8 mouse cellular contexts compared by ENCODE assay signal in genomic region chr12:52503456-52504320, GRCm38 (mm10). TPM values are rescaled to one million over a fixed set of nuclear protein-coding genes. Genes with fewer than 3 reads are reported as not detected.
DNase-seq lines count a peak whose midpoint lies in the region; ATAC-seq and TF ChIP-seq lines count a peak whose summit lies in the region.

Gene Arhgap5 (plus strand): TSS chr12:52503972.

- DNase-seq in c-Kit-positive CD71-positive TER-119-positive erythroid progenitor cells, embryonic 14.5 days (ENCODE audit: low spot score): peak; percentile 66
- DNase-seq in heart, postnatal 0 days (ENCODE audit: low spot score): peak; percentile 98
- peak; percentile 96 to 98 for DNase-seq in kidney, postnatal 4 days

- H3K9ac ChIP-seq in forebrain, embryonic 12.5 days: peak within 1 kb of the TSS; percentile 98
- H3K9ac ChIP-seq in heart, postnatal 0 days (replicated peaks; ENCODE audit: low read depth, low read length): peak within 1 kb of the TSS; percentile 99
- H3K9ac ChIP-seq in liver, embryonic 16.5 days (ENCODE audit: low read depth, low read length): peak within 1 kb of the TSS; percentile 81
- peak within 1 kb of the TSS; percentile 97 for H3K9ac ChIP-seq in neural tube, embryonic 13.5 days

- no peak for TF ChIP-seq CTCF in E14TG2a.4 (conservative IDR thresholded peaks at IDR 0.05; ENCODE audit: low read length)
- no peak for TF ChIP-seq CTCF in heart, postnatal 0 days (IDR thresholded peaks at IDR 0.05; ENCODE audit: low read depth)
- TF ChIP-seq CTCF in testis, adult 2 months (IDR thresholded peaks at IDR 0.05; ENCODE audit: control insufficient read depth, insufficient read depth, insufficient replicate concordance, low read depth, low read length): no peak

- H3K36me3 ChIP-seq in E14TG2a.4 (ENCODE audit: insufficient read depth, low read length): no peaks in the 10 kb centered on the region
- H3K36me3 ChIP-seq in forebrain, embryonic 12.5 days (replicated peaks): no peaks in the 10 kb centered on the region
- no peaks in the 10 kb centered on the region for H3K36me3 ChIP-seq in heart, postnatal 0 days (replicated peaks; ENCODE audit: control insufficient read depth, insufficient read depth, low read length)
- no peaks in the 10 kb centered on the region for H3K36me3 ChIP-seq in liver, embryonic 16.5 days (ENCODE audit: control insufficient read depth, insufficient read depth)
- no peaks in the 10 kb centered on the region for H3K36me3 ChIP-seq in neural tube, embryonic 13.5 days
- no peaks in the 10 kb centered on the region for H3K36me3 ChIP-seq in testis, adult 2 months (ENCODE audit: control insufficient read depth, insufficient read depth, low read length)

- H3K27me3 ChIP-seq in E14TG2a.4 (ENCODE audit: insufficient read depth, low read length): no peaks in the 10 kb centered on the region
- H3K27me3 ChIP-seq in forebrain, embryonic 12.5 days: no peaks in the 10 kb centered on the region
- H3K27me3 ChIP-seq in heart, postnatal 0 days (ENCODE audit: control insufficient read depth, insufficient read depth, low read length): no peaks in the 10 kb centered on the region
- peaks cover 7% of the 10 kb centered on the region for H3K27me3 ChIP-seq in liver, embryonic 16.5 days (ENCODE audit: control insufficient read depth, insufficient read depth, low read depth, low read length)
- H3K27me3 ChIP-seq in neural tube, embryonic 13.5 days: no peaks in the 10 kb centered on the region
- H3K27me3 ChIP-seq in testis, adult 2 months (ENCODE audit: control insufficient read depth, insufficient read depth, low read length): no peaks in the 10 kb centered on the region

- TF ChIP-seq EP300 in heart, postnatal 0 days (IDR thresholded peaks at IDR 0.05; ENCODE audit: low read depth): peak; percentile 75; the same call in 1 of the 2 replicates

- under 1% methylated on average over 81 of the region's 119 CpGs for WGBS in forebrain, embryonic 12.5 days
- under 1% methylated on average over 74 of the region's 119 CpGs for WGBS in heart, postnatal 0 days
- 0% methylated on average over 73 of the region's 119 CpGs for WGBS in liver, embryonic 16.5 days (ENCODE audit: insufficient replicate concordance)
- under 1% methylated on average over 111 of the region's 119 CpGs for WGBS in neural tube, embryonic 13.5 days

- peak within 1 kb of the TSS; percentile 99 for H3K27ac ChIP-seq in forebrain, embryonic 12.5 days
- peak within 1 kb of the TSS; percentile 99 for H3K27ac ChIP-seq in heart, postnatal 0 days (ENCODE audit: low read depth)
- peak within 1 kb of the TSS; percentile 90 for H3K27ac ChIP-seq in liver, embryonic 16.5 days (ENCODE audit: low read length)
- H3K27ac ChIP-seq in neural tube, embryonic 13.5 days (replicated peaks): peak within 1 kb of the TSS; percentile 99
- peak within 1 kb of the TSS; percentile 94 for H3K27ac ChIP-seq in testis, adult 2 months (ENCODE audit: control insufficient read depth, insufficient read depth, low read depth, low read length)

- peak; percentile 85; the same call in 1 of the 2 replicates for TF ChIP-seq POLR2A in testis, adult 2 months (IDR thresholded peaks at IDR 0.05; ENCODE audit: control insufficient read depth, low read depth, low read length)

- peak within 1 kb of the TSS; percentile 74 for H3K4me2 ChIP-seq in forebrain, embryonic 12.5 days
- H3K4me2 ChIP-seq in heart, postnatal 0 days (ENCODE audit: low read depth, low read length): peak within 1 kb of the TSS; percentile 68
- peak within 1 kb of the TSS; percentile 90 for H3K4me2 ChIP-seq in liver, embryonic 16.5 days (ENCODE audit: low read depth, low read length)
- peak within 1 kb of the TSS; percentile 77 for H3K4me2 ChIP-seq in neural tube, embryonic 13.5 days

- H3K4me1 ChIP-seq in E14TG2a.4 (replicated peaks; ENCODE audit: low read depth, low read length): peaks cover 22% of the 10 kb centered on the region
- H3K4me1 ChIP-seq in forebrain, embryonic 12.5 days: peaks cover 14% of the 10 kb centered on the region
- H3K4me1 ChIP-seq in heart, postnatal 0 days (ENCODE audit: control insufficient read depth, insufficient read depth): peaks cover 6% of the 10 kb centered on the region; the same call in 1 of the 2 replicates
- no peaks in the 10 kb centered on the region; the same call in 1 of the 2 replicates for H3K4me1 ChIP-seq in liver, embryonic 16.5 days (ENCODE audit: control insufficient read depth, low read depth, low read length)
- H3K4me1 ChIP-seq in neural tube, embryonic 13.5 days (replicated peaks): peaks cover 25% of the 10 kb centered on the region
- no peaks in the 10 kb centered on the region; the same call in 1 of the 2 replicates for H3K4me1 ChIP-seq in testis, adult 2 months (ENCODE audit: control insufficient read depth, insufficient read depth, low read length)

- peak within 1 kb of the TSS; percentile 92 for H3K4me3 ChIP-seq in E14TG2a.4 (replicated peaks; ENCODE audit: low read length)
- peak within 1 kb of the TSS; percentile 98 for H3K4me3 ChIP-seq in forebrain, embryonic 12.5 days (replicated peaks)
- H3K4me3 ChIP-seq in heart, postnatal 0 days (ENCODE audit: low read depth, low read length): peak within 1 kb of the TSS; percentile 93
- H3K4me3 ChIP-seq in liver, embryonic 16.5 days (ENCODE audit: low read depth, low read length): peak within 1 kb of the TSS; percentile 83
- peak within 1 kb of the TSS; percentile 95 for H3K4me3 ChIP-seq in neural tube, embryonic 13.5 days
- peak within 1 kb of the TSS; percentile 89 for H3K4me3 ChIP-seq in testis, adult 2 months (ENCODE audit: control insufficient read depth, low read depth, low read length)

- H3K9me3 ChIP-seq in E14TG2a.4 (ENCODE audit: low read length): no peaks in the 10 kb centered on the region
- H3K9me3 ChIP-seq in forebrain, embryonic 12.5 days: no peaks in the 10 kb centered on the region
- H3K9me3 ChIP-seq in heart, postnatal 0 days (replicated peaks; ENCODE audit: control insufficient read depth, low read length): no peaks in the 10 kb centered on the region
- H3K9me3 ChIP-seq in liver, embryonic 16.5 days (replicated peaks; ENCODE audit: control insufficient read depth, low read length): no peaks in the 10 kb centered on the region
- H3K9me3 ChIP-seq in neural tube, embryonic 13.5 days: no peaks in the 10 kb centered on the region

- ATAC-seq in forebrain, embryonic 12.5 days (ENCODE audit: low FRiP score): peak; percentile 97
- ATAC-seq in heart, postnatal 0 days (ENCODE audit: insufficient read depth, low read depth): peak; percentile 94
- peak; percentile 90 for ATAC-seq in liver, embryonic 16.5 days (ENCODE audit: low read depth)
- peak; percentile 97 for ATAC-seq in neural tube, embryonic 13.5 days (ENCODE audit: low read depth)

RNA-seq across cellular contexts. Expression of gene Arhgap5, which starts in this region (rescaled TPM):
- polyA plus RNA-seq in forebrain, embryonic 12.5 days (2016; fragmentation: Nextera tagmentation; extraction: Ambion mirVana): 63.9 and 64.7 TPM in 2 replicates
- total RNA-seq in heart, postnatal 0 days (2014; rRNA removed; ENCODE audit: low replicate concordance): 54.8 and 63.2 TPM in 2 replicates
- polyA plus RNA-seq in heart, postnatal 0 days (2015; fragmentation: Nextera tagmentation; extraction: Ambion mirVana): 23.9 and 25.0 TPM in 2 replicates
- polyA plus RNA-seq in liver, embryonic 16.5 days (2015; fragmentation: Nextera tagmentation; extraction: Ambion mirVana): 9.9 and 10.6 TPM in 2 replicates
- 34.4 and 38.2 TPM in 2 replicates for polyA plus RNA-seq in neural tube, embryonic 13.5 days (2015; fragmentation: Nextera tagmentation; extraction: Ambion mirVana)
- polyA plus RNA-seq in testis, adult 2 months (2012; rRNA removed): 10.9 and 15.6 TPM in 2 replicates

Comparison
In these comparisons a context has a peak if more than half of its experiments do, and no peak if none do; other contexts are left out.
1. Peak in every context shown above with its lines: DNase-seq, ATAC-seq, H3K4me3 ChIP-seq and H3K27ac ChIP-seq.